Mouse (Mus musculus) embryonic facial prominence, embryonic 15.5 days (tissue): ENCODE data around the gene Eps15l1. TPM values are rescaled to one million over a fixed set of nuclear protein-coding genes. Genes with fewer than 3 reads are reported as not detected.
A peak's percentile ranks its signal among the peaks of the same experiment; 100 is the strongest.

Experiments
- ATAC-seq: fragments of 200-750 bp; cut with Nextera tagmentation; 2 replicates; pipeline ENCODE4 v1.8.0; 2017; ENCODE audit warnings: low read depth, moderate TSS enrichment; ENCODE audit not compliant: insufficient number of reproducible peaks, low FRiP score, low TSS enrichment
- H3K27ac ChIP-seq: fragments of 300-500 bp; sonication (generic); replicated peaks from 2 replicates; pipeline ENCODE4 v1.5.1; 2015; ENCODE audit warnings: mild to moderate bottlenecking, inconsistent platforms
- H3K27me3 ChIP-seq: fragments of 300-500 bp; sonication (generic); 2 replicates; pipeline ENCODE4 v1.6.1; 2015; ENCODE audit warnings: inconsistent platforms
- H3K36me3 ChIP-seq: fragments of 300-500 bp; sonication (generic); 2 replicates; pipeline ENCODE4 v1.6.1; 2015; ENCODE audit warnings: mild to moderate bottlenecking, inconsistent platforms
- H3K4me1 ChIP-seq: fragments of 300-500 bp; sonication (generic); 2 replicates; pipeline ENCODE4 v1.6.1; 2015; ENCODE audit warnings: inconsistent platforms
- H3K4me2 ChIP-seq: fragments of 300-500 bp; sonication (generic); replicated peaks from 2 replicates; pipeline ENCODE4 v1.6.1; 2015; ENCODE audit warnings: mild to moderate bottlenecking, inconsistent platforms
- H3K4me3 ChIP-seq: fragments of 300-500 bp; sonication (generic); replicated peaks from 2 replicates; pipeline ENCODE4 v1.5.1; 2015; ENCODE audit warnings: mild to moderate bottlenecking, inconsistent platforms
- H3K9ac ChIP-seq: fragments of 300-500 bp; sonication (generic); 2 replicates; pipeline ENCODE4 v1.6.1; 2015; ENCODE audit warnings: inconsistent platforms
- H3K9me3 ChIP-seq: fragments of 300-500 bp; sonication (generic); replicated peaks from 2 replicates; pipeline ENCODE4 v1.6.1; 2016; ENCODE audit warnings: inconsistent platforms
- WGBS: fragments of 180-500 bp; shearing (Covaris S2); methylation state at CpG from one replicate; pipeline ENCODE4 v1.1.7; 2015; 5-methylcytosine and 5-hydroxymethylcytosine counted together
- polyA plus RNA-seq: library from polyadenylated mRNA; unstranded; fragments of >200 nt; fragmentation: Nextera tagmentation; extraction: Ambion mirVana; gene quantifications from 2 replicates; pipeline ENCODE4 v1.2.1, GENCODE M21; 2015

Eps15l1 gene
- 54.2 and 56.6 TPM in 2 replicates for polyA plus RNA-seq

DNA sequence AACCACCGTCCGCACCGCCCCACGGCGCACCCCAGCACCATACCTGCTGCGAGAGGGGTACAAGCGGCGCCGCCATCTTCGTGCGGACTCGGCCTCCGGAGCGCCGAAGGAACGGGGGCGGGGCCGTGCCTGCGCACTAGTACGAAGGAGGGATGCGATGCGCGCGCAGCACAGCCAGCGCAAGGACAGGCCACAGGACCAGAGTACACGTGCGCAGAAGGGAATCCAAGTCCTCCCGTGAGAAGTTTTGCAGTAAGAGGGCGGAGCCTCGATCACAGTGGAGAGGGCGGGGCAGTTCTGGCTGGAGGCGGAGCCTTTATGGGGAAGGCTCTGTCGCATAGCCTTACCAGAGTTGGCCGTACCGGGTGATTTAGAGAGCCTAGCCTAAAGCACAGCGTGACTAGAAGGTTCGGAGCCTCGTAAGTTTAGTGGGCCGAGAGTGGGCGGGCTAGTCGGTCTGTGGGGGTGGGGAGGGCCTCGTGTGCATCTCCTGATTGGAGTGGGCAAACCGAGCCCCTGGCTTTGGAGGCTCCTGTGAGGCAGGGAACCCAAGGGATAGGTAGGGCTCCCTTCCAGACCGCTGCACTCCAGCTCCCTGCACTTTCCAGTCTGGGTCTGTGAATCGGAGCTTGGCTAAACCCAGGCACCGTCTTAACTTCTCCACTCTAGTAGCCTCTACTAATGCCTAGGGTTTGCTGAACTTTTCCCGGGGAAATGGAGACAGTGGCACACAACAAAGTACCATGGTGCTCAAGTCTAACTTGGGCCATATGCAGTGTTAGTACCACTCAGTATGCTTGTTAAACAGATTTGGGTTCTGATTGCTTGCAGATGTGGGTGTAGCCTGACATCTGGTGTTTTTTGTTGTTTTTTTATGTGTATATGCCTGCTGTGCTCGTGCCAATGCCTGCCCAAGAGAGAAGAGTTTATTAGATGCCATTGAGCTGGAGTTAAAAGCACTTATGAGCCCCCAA is at the start of gene Eps15l1:
Eps15l1 (minus strand) TSS at position 99 of the 974 bp plus-strand sequence.
- WGBS: under 1% methylated on average over 48 of the region's 48 CpGs
- H3K9me3 ChIP-seq: no peaks in the 10 kb centered on the region
- peak within 1 kb of the TSS; percentile 96 for H3K27ac ChIP-seq
- no peaks in the 10 kb centered on the region for H3K27me3 ChIP-seq
- ATAC-seq: peak; percentile 97
- H3K4me1 ChIP-seq: peaks cover 35% of the 10 kb centered on the region
- H3K9ac ChIP-seq: peak within 1 kb of the TSS; percentile 68
- H3K36me3 ChIP-seq: no peaks in the 10 kb centered on the region
- H3K4me3 ChIP-seq: peak within 1 kb of the TSS; percentile 85
- peak within 1 kb of the TSS; percentile 57 for H3K4me2 ChIP-seq

DNA sequence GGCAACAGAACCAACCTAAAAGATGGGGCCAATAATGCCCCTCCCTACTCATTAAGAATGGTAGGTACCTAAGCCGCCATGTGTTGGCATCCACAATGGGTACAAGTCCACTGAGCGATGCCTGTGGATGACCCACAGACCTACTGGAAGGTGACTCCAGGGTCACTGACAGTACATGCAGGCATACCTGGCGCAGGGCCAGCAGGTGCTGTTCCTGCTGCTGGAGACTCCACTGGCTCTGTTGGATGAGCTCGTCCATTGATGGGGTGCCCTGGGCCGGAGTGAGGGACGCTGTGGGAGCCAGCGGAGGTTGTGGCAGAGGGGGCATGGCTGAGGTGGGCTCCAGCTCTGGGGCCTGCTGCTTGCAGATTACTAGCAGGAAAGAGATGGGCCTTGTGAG is 49.4 kb upstream of the Eps15l1 start:
- 93% methylated on average over 7 of the region's 7 CpGs for WGBS
- peaks cover 70% of the 10 kb centered on the region for H3K36me3 ChIP-seq
- ATAC-seq: no peak

DNA sequence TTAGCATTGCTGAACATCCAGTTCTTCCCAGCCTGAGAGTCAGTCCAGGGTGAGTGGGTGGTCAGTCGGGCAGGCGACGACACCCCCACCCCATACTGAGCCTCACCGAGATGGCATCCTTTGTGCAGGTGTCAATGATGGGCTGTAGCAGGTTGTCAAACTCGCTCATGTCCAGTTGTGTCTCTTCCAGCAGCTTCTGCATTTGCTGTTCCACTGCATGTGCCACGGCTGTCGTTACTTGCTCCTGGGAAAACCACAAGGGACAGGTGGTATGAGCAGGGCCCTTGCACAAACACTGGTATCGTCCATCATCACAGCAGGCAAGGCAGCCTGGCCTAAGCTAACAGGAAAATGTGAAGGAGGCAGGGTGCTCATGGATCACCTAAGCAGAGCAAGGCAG is 48.7 kb upstream of the Eps15l1 start:
- Histone ChIP-seq H3K27me3 (no peaks in the 10 kb centered on the region), H3K27ac (no peak overlapping the region), H3K4me3 (no peak overlapping the region), H3K4me1 (peaks cover 7% of the 10 kb centered on the region; the same call in 1 of the 2 replicates), H3K9ac (no peak overlapping the region), H3K9me3 (no peaks in the 10 kb centered on the region), H3K36me3 (peaks cover 77% of the 10 kb centered on the region), H3K4me2 (no peak overlapping the region)
- 87% methylated on average over 8 of the region's 8 CpGs for WGBS
- ATAC-seq: no peak

More for the DNA sequence above, 49.4 kb upstream of the Eps15l1 start:
- Histone ChIP-seq H3K9me3 (no peaks in the 10 kb centered on the region), H3K27ac (no peak overlapping the region), H3K9ac (no peak overlapping the region), H3K4me3 (no peak overlapping the region), H3K27me3 (no peaks in the 10 kb centered on the region), H3K4me2 (no peak overlapping the region), H3K4me1 (peaks cover 8% of the 10 kb centered on the region)

DNA sequence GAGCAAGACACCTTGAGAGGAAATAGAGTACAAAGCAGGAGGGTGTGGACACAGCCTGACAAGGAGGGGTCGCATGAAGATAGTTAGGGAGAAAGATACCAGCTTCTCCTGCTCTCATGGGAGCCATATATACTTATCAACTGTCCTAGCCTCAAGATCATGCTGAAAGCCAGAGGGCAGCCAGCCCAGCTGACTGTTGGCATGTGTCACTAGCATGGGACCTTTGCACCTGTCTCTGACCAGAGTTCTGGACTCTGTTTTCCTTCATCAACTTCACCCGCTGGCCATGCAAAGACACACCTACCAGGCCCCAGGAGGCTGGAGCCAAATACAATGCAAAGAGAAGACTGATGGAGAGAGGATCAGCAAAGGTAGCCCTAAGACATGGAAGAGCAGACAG is 48.0 kb upstream of the Eps15l1 start:
- WGBS: 93% methylated on average over 2 of the region's 2 CpGs
- H3K36me3 ChIP-seq: peaks cover 84% of the 10 kb centered on the region
- H3K4me2 ChIP-seq: no peak overlapping the region
- H3K9ac ChIP-seq: no peak overlapping the region
- H3K27ac ChIP-seq: no peak overlapping the region
- no peak for ATAC-seq
- H3K4me1 ChIP-seq: peaks cover 7% of the 10 kb centered on the region; the same call in 1 of the 2 replicates
- no peak overlapping the region for H3K4me3 ChIP-seq
- H3K9me3 ChIP-seq: no peaks in the 10 kb centered on the region
- no peaks in the 10 kb centered on the region for H3K27me3 ChIP-seq

DNA sequence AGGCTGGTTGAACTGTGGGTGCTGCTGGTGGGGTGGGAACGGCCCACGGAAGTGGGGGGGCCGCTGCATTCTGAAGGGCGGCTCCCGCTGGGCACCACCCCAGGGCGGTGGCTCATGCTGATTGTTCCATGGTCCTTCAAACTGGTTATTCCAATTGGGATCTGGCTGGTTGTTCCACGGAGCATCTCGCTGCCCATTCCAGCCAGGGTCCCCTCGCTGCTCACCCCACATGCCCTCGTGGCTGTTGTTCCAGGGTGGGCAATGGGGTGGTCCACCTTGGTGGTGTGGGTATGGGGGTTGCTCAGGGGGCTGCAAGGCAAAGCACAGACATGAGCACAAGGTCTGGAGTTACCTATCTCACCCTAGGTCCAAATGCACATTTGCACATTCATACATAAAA is 43.0 kb upstream of the Eps15l1 start:
- WGBS: 96% methylated on average over 10 of the region's 10 CpGs
- ATAC-seq: no peak

DNA sequence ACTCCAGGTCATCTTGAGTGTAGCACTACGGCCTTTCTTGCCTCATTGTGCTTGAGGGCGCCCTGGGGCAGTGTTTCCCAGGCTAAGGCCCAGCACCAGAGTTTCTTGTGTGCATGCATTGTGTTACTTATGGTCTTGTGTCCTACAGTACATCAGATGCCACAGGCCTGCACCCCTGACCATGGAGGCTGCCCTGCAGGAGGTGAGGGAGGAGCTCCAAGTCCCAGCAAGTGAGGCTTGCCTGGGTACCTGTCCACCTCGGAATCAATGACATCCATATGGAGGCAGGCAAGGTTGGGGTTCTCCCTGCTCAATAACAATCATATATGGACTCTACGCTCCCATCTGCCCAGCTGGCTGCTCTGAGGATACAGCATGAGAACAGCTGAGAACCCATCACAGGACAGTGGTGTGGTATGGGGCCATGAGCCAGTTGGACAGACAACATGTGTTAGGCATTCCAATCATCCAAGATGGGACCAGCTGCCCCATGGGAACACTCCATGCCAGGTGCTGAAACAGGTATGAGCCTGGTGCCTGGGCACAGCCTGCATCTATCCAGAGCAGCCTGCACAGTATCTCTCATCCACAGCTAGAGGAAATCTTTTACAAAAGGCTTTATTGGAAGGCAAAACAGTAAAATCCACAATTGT is 38.7 kb upstream of the Eps15l1 start:
- Histone ChIP-seq H3K9me3 (no peaks in the 10 kb centered on the region), H3K27me3 (no peaks in the 10 kb centered on the region), H3K27ac (no peak overlapping the region), H3K4me3 (no peak overlapping the region), H3K36me3 (peaks cover 79% of the 10 kb centered on the region), H3K4me2 (no peak overlapping the region), H3K9ac (no peak overlapping the region), H3K4me1 (no peaks in the 10 kb centered on the region)
- ATAC-seq: no peak
- 87% methylated on average over 4 of the region's 4 CpGs for WGBS

More for the DNA sequence above, 43.0 kb upstream of the Eps15l1 start:
- no peak overlapping the region for H3K9ac ChIP-seq
- H3K27ac ChIP-seq: no peak overlapping the region
- no peak overlapping the region for H3K4me3 ChIP-seq
- no peaks in the 10 kb centered on the region for H3K9me3 ChIP-seq
- no peak overlapping the region for H3K4me2 ChIP-seq
- peaks cover 99% of the 10 kb centered on the region for H3K36me3 ChIP-seq
- H3K27me3 ChIP-seq: no peaks in the 10 kb centered on the region
- no peaks in the 10 kb centered on the region for H3K4me1 ChIP-seq

DNA sequence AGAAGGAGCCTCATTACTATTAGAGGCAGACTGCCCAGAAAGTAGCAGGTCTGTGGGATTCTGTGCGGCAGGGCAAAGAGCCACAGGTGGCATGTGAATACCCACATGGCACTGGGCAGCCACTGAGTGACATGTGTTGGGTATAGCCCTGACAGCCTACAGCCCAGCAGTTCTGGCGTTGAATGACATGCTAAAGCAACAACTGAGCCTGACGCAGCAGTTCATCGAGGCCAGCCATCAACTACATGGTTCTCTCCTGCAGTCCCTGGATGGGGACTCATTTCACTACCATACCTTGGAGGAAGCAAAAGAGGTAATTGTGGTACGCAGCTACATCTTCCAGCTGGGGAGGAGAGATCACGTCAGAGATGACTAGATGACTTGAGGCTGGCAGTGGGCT is 37.2 kb upstream of the Eps15l1 start:
- no peak for ATAC-seq

DNA sequence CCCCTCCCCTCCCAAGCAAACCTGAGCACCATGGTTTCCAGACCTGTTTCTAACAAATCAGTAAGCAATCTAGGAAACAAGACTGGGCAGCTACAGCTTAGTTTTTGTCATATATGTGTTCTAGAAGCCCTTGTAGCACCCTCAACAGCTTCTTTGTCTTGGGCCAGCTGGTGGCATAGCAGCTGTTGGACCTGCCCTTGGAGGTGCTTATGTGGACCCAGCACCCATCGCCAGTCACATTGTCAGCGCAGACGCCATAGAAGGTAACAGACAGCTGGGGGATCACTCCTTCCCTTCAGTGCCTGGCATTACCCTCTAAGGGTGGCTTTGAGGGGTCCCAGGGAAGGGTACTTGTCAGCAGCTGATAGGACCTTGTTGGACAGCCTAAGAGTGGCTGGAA is 36.5 kb upstream of the Eps15l1 start:
- Histone ChIP-seq H3K27me3 (no peaks in the 10 kb centered on the region), H3K4me3 (no peak overlapping the region), H3K9ac (no peak overlapping the region), H3K36me3 (peaks cover 79% of the 10 kb centered on the region), H3K4me1 (no peaks in the 10 kb centered on the region), H3K4me2 (no peak overlapping the region), H3K27ac (no peak overlapping the region), H3K9me3 (no peaks in the 10 kb centered on the region)
- 89% methylated on average over 3 of the region's 3 CpGs for WGBS
- no peak for ATAC-seq

More for the DNA sequence above, 37.2 kb upstream of the Eps15l1 start:
- Histone ChIP-seq H3K9me3 (no peaks in the 10 kb centered on the region), H3K36me3 (peaks cover 79% of the 10 kb centered on the region), H3K4me1 (no peaks in the 10 kb centered on the region), H3K27me3 (no peaks in the 10 kb centered on the region), H3K4me3 (no peak overlapping the region), H3K4me2 (no peak overlapping the region), H3K9ac (no peak overlapping the region), H3K27ac (no peak overlapping the region)
- WGBS: 75% methylated on average over 6 of the region's 6 CpGs

DNA sequence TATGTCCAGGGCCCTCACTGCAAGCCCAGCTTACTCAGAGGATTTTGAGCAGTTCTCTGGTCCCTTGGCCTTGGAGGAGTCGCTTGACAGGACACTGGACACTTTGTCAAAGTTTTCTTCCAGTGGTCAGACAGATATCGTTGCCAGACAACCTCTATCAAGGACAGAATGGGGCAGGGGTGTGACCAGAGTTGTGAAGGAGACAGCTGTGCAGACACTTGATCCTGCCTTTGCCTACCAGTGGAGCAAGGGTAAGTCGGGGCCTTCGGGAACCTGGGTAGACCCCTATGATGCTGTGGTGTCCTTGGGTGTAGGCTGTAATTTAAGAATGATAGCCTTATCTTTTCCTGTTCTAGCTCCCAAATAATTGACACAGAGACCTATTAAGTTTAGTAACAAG is 34.1 kb upstream of the Eps15l1 start:
- Histone ChIP-seq H3K27me3 (no peaks in the 10 kb centered on the region), H3K9me3 (no peaks in the 10 kb centered on the region), H3K27ac (no peak overlapping the region), H3K36me3 (peaks cover 76% of the 10 kb centered on the region), H3K4me2 (no peak overlapping the region), H3K4me3 (no peak overlapping the region), H3K4me1 (no peaks in the 10 kb centered on the region), H3K9ac (no peak overlapping the region)
- ATAC-seq: no peak
- WGBS: 90% methylated on average over 4 of the region's 4 CpGs

DNA sequence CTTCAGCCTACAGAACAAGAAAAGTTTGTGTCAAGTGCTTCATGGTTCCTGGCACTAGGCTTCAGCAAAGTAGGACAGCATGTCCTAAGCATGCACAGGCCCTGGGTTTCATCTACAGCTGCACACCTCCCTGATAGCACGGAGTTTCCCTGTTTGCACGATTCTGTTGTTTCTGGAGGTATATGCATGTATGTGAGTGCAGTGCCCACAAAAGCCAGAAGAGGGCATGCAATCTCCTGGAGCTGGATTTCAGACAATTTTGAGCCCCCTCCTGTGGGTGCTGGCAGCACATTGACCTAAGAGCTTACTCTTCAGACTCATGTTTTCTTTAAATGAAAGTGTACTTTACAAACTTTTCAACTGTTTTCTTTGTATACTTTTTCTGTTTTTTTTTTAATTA is 32.6 kb upstream of the Eps15l1 start:
- no peaks in the 10 kb centered on the region for H3K9me3 ChIP-seq
- no peaks in the 10 kb centered on the region for H3K4me1 ChIP-seq
- H3K4me2 ChIP-seq: no peak overlapping the region
- peaks cover 76% of the 10 kb centered on the region for H3K36me3 ChIP-seq
- WGBS: 94% methylated on average over 2 of the region's 2 CpGs
- H3K4me3 ChIP-seq: no peak overlapping the region
- no peak for ATAC-seq
- H3K27me3 ChIP-seq: no peaks in the 10 kb centered on the region
- H3K9ac ChIP-seq: no peak overlapping the region
- H3K27ac ChIP-seq: no peak overlapping the region

DNA sequence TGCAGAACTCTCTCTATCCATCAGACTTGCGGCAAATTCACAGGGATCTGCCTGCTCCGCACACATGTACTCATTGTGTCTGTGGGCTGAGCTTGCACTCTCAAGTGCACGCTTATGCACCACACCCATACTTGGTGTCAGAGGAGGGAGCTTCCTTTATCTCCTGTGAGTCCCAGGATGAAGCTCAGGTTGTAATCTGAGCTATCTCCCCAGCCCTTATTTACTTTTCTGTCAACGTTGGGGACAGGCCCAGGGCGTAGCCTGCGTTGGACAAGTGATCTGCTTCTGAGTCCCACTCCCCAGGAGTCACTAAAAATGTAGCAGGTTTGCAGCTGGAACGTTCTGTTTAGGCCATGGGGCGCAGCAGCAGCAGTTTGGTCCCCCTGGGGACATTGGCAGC is 30.3 kb upstream of the Eps15l1 start:
- Histone ChIP-seq H3K27ac (no peak overlapping the region), H3K36me3 (peaks cover 76% of the 10 kb centered on the region), H3K4me3 (no peak overlapping the region), H3K9me3 (no peaks in the 10 kb centered on the region), H3K27me3 (no peaks in the 10 kb centered on the region), H3K4me1 (no peaks in the 10 kb centered on the region), H3K9ac (no peak overlapping the region), H3K4me2 (no peak overlapping the region)
- WGBS: 82% methylated on average over 8 of the region's 8 CpGs
- ATAC-seq: no peak
